Mouse (Mus musculus) embryonic facial prominence, embryonic 12.5 days (tissue): Measurements from ENCODE around the gene Nipsnap2. TPM values are rescaled to one million over a fixed set of nuclear protein-coding genes. Genes with fewer than 3 reads are reported as not detected.
"Not testable (repeated sequence)": the region's sequence is repeated elsewhere in the genome, so short reads cannot be mapped to it uniquely, and the experiment has no call there.

Source experiments
- ATAC-seq: fragments of 200-750 bp; cut with Nextera tagmentation; 2 replicates; pipeline ENCODE4 v1.8.0; 2017; ENCODE audit not compliant: insufficient number of reproducible peaks, insufficient read depth, low FRiP score, low TSS enrichment
- H3K27ac ChIP-seq: fragments of 300-500 bp; sonication (generic); 2 replicates; pipeline ENCODE4 v1.5.1; 2016; ENCODE audit warnings: mild to moderate bottlenecking
- H3K27me3 ChIP-seq: fragments of 300-500 bp; sonication (generic); 2 replicates; pipeline ENCODE4 v1.6.1; 2016; ENCODE audit warnings: mild to moderate bottlenecking, moderate library complexity
- H3K36me3 ChIP-seq: fragments of 300-500 bp; sonication (generic); 2 replicates; pipeline ENCODE4 v1.6.1; 2016; ENCODE audit warnings: mild to moderate bottlenecking
- H3K4me1 ChIP-seq: fragments of 300-500 bp; sonication (generic); 2 replicates; pipeline ENCODE4 v1.6.1; 2016
- H3K4me2 ChIP-seq: fragments of 300-500 bp; sonication (generic); replicated peaks from 2 replicates; pipeline ENCODE4 v1.6.1; 2016; ENCODE audit warnings: mild to moderate bottlenecking, moderate library complexity
- H3K4me3 ChIP-seq: fragments of 300-500 bp; sonication (generic); 2 replicates; pipeline ENCODE4 v1.5.1; 2016; ENCODE audit warnings: mild to moderate bottlenecking
- H3K9ac ChIP-seq: fragments of 300-500 bp; sonication (generic); 2 replicates; pipeline ENCODE4 v1.6.1; 2016; ENCODE audit warnings: mild to moderate bottlenecking, moderate library complexity
- H3K9me3 ChIP-seq: fragments of 300-500 bp; sonication (generic); 2 replicates; pipeline ENCODE4 v1.6.1; 2016; ENCODE audit warnings: mild to moderate bottlenecking, moderate library complexity
- WGBS: fragments of 180-500 bp; shearing (Covaris S2); methylation state at CpG from one replicate; pipeline ENCODE4 v1.1.7; 2016; 5-methylcytosine and 5-hydroxymethylcytosine counted together
- polyA plus RNA-seq: library from polyadenylated mRNA; unstranded; fragments of >200 nt; fragmentation: Nextera tagmentation; extraction: Ambion mirVana; gene quantifications from 2 replicates; pipeline ENCODE4 v1.2.1, GENCODE M21; 2016

Nipsnap2 gene
- polyA plus RNA-seq, 1 experiment from 2014 or later, result 96.8 TPM

- no peaks in the 10 kb centered on the region for H3K27me3 ChIP-seq
- peak overlapping the region; percentile 58 for H3K4me2 ChIP-seq
- peaks cover 15% of the 10 kb centered on the region for H3K4me1 ChIP-seq
- 81% methylated on average over 6 of the region's 6 CpGs for WGBS
- H3K9me3 ChIP-seq, result no peaks in the 10 kb centered on the region
- H3K36me3 ChIP-seq, result peaks cover 25% of the 10 kb centered on the region
- peak overlapping the region; percentile 73 for H3K4me3 ChIP-seq
- peak overlapping the region; percentile 77 for H3K9ac ChIP-seq
- H3K27ac ChIP-seq, result peak overlapping the region; percentile 97
- ATAC-seq, result no peak
Observed at GRCm38 (mm10) chr5:129786161-129786560, 61.3 kb downstream of the Nipsnap2 start.

DNA sequence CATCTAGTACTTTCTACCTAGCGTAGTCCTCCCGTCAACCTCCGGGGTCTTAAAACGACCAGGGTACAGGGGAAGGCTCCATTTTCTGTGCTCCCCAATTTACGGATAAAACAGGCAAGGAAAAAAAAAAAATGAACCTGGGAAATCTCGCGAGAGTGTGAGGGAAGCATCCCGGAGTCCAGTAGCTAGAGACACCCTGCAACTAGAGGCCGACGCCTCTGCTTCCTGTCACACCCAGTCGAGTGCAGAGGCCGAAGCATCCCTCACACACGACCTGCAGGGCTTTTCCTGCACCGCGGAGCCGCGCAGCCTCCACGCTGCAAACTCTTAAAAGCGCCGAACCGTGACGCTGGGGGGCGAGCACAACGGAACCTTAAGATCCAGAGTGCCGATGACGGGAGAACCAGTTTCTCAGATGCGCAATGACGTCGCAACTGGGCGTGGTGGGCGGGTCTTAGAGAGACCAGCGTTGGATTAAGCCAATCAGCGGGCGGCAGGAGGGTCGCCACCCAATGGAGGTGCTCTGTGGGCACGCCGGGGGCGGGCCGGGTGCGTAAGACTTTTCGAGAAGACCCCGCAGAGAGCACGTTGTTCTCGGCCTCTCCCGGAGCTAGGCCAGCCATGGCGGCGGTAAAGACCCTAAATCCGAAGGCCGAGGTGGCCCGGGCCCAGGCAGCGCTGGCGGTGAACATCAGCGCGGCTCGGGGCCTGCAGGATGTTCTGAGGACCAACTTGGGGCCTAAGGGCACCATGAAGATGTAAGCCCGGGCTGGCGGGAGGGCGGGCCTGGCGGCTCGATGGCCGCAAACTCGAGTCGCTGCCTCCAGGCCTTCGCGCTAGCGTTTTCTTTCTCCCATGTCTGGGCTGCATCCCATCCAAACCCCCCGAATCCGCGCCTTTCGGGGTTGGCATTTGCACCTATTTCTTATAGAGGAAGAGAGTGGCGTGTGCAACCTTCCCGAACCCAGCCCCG lies 62.2 kb downstream of the Nipsnap2 start, which contains the start of gene Psph:
Psph (minus strand) TSS at position 632 of the 973 bp plus-strand sequence.
- ATAC-seq, result peak; percentile 97
- peak within 1 kb of the TSS; percentile 97 for H3K27ac ChIP-seq
- H3K27me3 ChIP-seq, result no peaks in the 10 kb centered on the region
- WGBS, result under 1% methylated on average over 73 of the region's 73 CpGs
- H3K4me3 ChIP-seq, result peak within 1 kb of the TSS; percentile 73
- H3K9me3 ChIP-seq, result no peaks in the 10 kb centered on the region
- peaks cover 15% of the 10 kb centered on the region for H3K4me1 ChIP-seq
- peak within 1 kb of the TSS; percentile 75 for H3K4me2 ChIP-seq
- H3K36me3 ChIP-seq, result peaks cover 32% of the 10 kb centered on the region
- H3K9ac ChIP-seq, result peak within 1 kb of the TSS; percentile 84

DNA sequence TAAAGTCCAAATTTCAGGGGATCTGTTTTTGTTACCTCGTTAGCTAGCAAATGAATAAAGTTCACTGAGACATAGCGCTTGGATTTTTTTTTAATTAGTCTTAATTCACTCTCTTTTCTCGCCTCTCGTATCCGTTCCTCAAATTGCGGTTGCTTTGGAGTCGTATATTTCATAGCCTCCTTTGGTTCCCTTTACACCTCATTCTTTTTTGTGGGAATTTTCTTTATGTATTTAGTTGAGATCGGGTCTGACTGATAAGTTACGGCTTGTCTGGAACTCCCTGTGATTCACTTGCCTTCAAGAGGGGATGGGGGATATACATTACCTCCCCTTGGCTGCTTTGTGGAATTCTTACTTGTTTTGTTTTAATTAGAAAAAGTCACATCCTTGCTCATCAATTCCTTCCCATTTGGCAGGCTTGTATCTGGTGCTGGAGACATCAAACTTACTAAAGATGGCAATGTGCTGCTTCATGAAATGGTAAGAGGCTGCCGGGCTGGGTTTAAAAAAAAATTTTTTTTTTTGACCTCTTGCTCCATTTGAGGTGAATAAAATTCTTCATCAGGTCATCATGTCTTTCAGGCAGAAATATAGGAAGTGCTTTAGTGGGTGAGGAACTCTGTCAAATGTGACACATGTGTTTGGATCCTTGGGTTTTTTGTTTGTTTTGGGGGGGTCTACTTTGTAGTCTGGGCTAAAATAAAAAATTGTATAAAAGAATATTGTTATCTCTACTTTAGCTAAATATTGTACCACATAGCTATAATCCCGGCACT lies 63.1 kb downstream of the Nipsnap2 start:
- Histone ChIP-seq H3K27me3 (no peaks in the 10 kb centered on the region), H3K4me2 (peak overlapping the region; percentile 75), H3K9ac (peak overlapping the region; percentile 84), H3K9me3 (no peaks in the 10 kb centered on the region), H3K4me3 (peak overlapping the region; percentile 73), H3K27ac (peak overlapping the region; percentile 97; the same call in 1 of the 2 replicates), H3K36me3 (peaks cover 41% of the 10 kb centered on the region), H3K4me1 (peaks cover 15% of the 10 kb centered on the region)
- ATAC-seq, result no peak
- 13% methylated on average over 11 of the region's 11 CpGs for WGBS

DNA sequence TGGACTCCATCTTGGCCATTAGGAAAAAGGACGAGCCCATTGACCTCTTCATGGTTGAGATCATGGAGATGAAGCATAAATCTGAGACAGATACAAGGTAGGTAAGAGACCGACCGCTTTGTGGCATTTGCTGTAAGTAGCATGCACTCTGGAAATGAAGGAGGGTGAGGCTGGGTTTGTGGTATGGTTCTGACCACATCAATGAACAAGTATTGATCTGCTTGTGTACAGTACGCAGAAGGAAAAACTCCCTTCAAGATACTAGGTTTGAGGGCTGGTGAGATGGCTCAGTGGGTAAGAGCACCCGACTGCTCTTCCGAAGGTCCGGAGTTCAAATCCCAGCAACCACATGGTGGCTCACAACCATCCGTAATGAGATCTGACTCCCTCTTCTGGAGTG lies 65.7 kb downstream of the Nipsnap2 start:
- H3K9me3 ChIP-seq, H3K27me3 ChIP-seq, H3K9ac ChIP-seq, ATAC-seq, H3K4me2 ChIP-seq, H3K4me3 ChIP-seq, H3K27ac ChIP-seq: not testable (repeated sequence)
- peaks cover 56% of the 10 kb centered on the region for H3K36me3 ChIP-seq
- H3K4me1 ChIP-seq, result peaks cover 15% of the 10 kb centered on the region
- 93% methylated on average over 7 of the region's 8 CpGs for WGBS

Other genes starting within 250 kb of the Nipsnap2 start
- gene Sfswap, start 223.8 kb upstream of the Nipsnap2 start, polyA plus RNA-seq, result 68.1 and 73.8 TPM in 2 replicates
- 3.5 and 3.7 TPM in 2 replicates for gene Mmp17, start 140.9 kb upstream of the Nipsnap2 start, polyA plus RNA-seq
- gene Zfp11, start 55.0 kb upstream of the Nipsnap2 start, polyA plus RNA-seq, result 5.5 and 6.2 TPM in 2 replicates
- not detected in 2 replicates for gene Sept14, start 16.6 kb upstream of the Nipsnap2 start, polyA plus RNA-seq
- gene Mrps17, start 9.6 kb upstream of the Nipsnap2 start, polyA plus RNA-seq, result 187 and 190 TPM in 2 replicates
- 30.0 and 31.7 TPM in 2 replicates for gene Psph, start 62.4 kb downstream of the Nipsnap2 start, polyA plus RNA-seq
- gene Sumf2, start 121.9 kb downstream of the Nipsnap2 start, polyA plus RNA-seq, result 84.3 and 88.4 TPM in 2 replicates
- 862 and 908 TPM in 2 replicates for gene Chchd2, start 162.4 kb downstream of the Nipsnap2 start, polyA plus RNA-seq
- gene Zbed5, start 170.7 kb downstream of the Nipsnap2 start, polyA plus RNA-seq, result 11.5 and 12.3 TPM in 2 replicates
- gene Phkg1, start 173.5 kb downstream of the Nipsnap2 start, polyA plus RNA-seq, result 0.14 and 0.24 TPM in 2 replicates
- gene Nupr1l, start 183.5 kb downstream of the Nipsnap2 start, polyA plus RNA-seq, result 4.2 and 4.5 TPM in 2 replicates
- gene Vkorc1l1, start 216.9 kb downstream of the Nipsnap2 start, polyA plus RNA-seq, result 35.1 and 35.8 TPM in 2 replicates